Mouse (Mus musculus): ENCODE data around the gene Slit3. TPM values are rescaled to one million over a fixed set of nuclear protein-coding genes. Genes with fewer than 3 reads are reported as not detected.

Slit3 gene
- total and polyA plus RNA-seq, 3 experiments: 0.76 TPM; not detected in 2

- DNase-seq (ENCODE audit: low spot score) (no peak), ATAC-seq (ENCODE audit: extremely low read depth, insufficient number of reproducible peaks, low FRiP score, poor library complexity, severe bottlenecking) (no peak)
- Histone ChIP-seq H3K9me3 (replicated peaks) (peaks cover 58% of the 10 kb centered on the region), H3K4me3 (ENCODE audit: low read depth, low read length) (no peak overlapping the region), H3K36me3 (replicated peaks) (no peaks in the 10 kb centered on the region), H3K27me3 (ENCODE audit: insufficient read depth, low read length) (no peaks in the 10 kb centered on the region), H3K4me1 (ENCODE audit: insufficient read depth, low read depth, low read length) (no peaks in the 10 kb centered on the region)
- TF ChIP-seq GATA2 (IDR thresholded peaks at IDR 0.05; ENCODE audit: borderline replicate concordance, low read depth, low read length): no peak
- TF ChIP-seq TAL1 (conservative IDR thresholded peaks at IDR 0.05; ENCODE audit: low read depth, low read length): no peak
- TF ChIP-seq CTCF (IDR thresholded peaks at IDR 0.05; ENCODE audit: low read depth, low read length): no peak
- TF ChIP-seq GATA1 (IDR thresholded peaks at IDR 0.05; ENCODE audit: borderline replicate concordance, low read length): no peak
- no peak for TF ChIP-seq POLR2AphosphoS5 (IDR thresholded peaks at IDR 0.05; ENCODE audit: insufficient replicate concordance, low read depth, low read length)
Observed at GRCm38 (mm10) chr11:35136625-35137024, 15.6 kb downstream of the Slit3 start.

DNA sequence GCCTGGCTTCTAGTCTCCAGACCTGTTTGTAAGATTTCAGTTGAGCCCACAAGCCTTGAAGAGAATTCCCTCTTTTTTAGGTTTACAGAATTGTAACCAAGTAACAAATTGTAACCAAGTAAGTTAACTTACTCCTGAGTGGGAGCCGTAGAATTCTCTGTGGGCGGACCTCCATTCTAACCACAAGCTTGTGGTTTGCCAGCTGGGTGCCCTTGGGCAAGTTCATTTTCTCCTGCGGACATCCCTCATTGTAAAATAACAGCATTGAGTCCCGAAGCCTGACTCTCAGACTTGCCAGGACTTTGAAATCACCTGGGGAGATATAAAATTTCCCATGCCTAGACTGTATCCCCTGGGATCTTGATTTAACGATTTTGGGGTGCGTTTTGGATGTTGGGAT is 19.1 kb downstream of the Slit3 start:
- H3K4me1 ChIP-seq (ENCODE audit: insufficient read depth, low read depth, low read length): no peaks in the 10 kb centered on the region
- H3K9me3 ChIP-seq (replicated peaks): peaks cover 67% of the 10 kb centered on the region
- no peaks in the 10 kb centered on the region for H3K27me3 ChIP-seq (ENCODE audit: insufficient read depth, low read length)
- H3K4me3 ChIP-seq (ENCODE audit: low read depth, low read length): no peak overlapping the region
- TF ChIP-seq GATA1 (IDR thresholded peaks at IDR 0.05; ENCODE audit: borderline replicate concordance, low read length): no peak
- no peak for TF ChIP-seq POLR2AphosphoS5 (IDR thresholded peaks at IDR 0.05; ENCODE audit: insufficient replicate concordance, low read depth, low read length)
- TF ChIP-seq TAL1 (conservative IDR thresholded peaks at IDR 0.05; ENCODE audit: low read depth, low read length): no peak
- TF ChIP-seq CTCF (IDR thresholded peaks at IDR 0.05; ENCODE audit: low read depth, low read length): no peak
- no peak for TF ChIP-seq GATA2 (IDR thresholded peaks at IDR 0.05; ENCODE audit: borderline replicate concordance, low read depth, low read length)
- no peak for ATAC-seq (ENCODE audit: extremely low read depth, insufficient number of reproducible peaks, low FRiP score, poor library complexity, severe bottlenecking)
- no peak for DNase-seq (ENCODE audit: low spot score)
- no peaks in the 10 kb centered on the region for H3K36me3 ChIP-seq (replicated peaks)

DNA sequence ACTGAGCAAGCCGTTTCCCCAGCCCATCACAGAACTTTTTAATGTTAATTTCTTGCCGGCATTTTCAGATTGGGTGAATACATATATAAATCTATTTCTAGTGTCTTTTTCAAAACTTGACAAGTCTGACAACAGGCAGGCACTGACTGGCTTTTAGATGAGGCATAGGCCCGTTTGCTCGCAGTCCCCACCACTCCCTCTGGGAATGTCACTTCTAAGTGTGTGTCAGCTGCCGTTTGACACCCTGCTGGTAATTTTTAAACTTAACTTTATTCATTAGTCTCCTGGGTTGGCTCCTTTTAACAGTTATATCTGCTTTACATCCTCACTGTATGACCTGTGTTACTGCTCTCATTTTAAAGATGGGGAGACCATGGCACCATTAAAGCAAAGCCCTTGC is 21.2 kb downstream of the Slit3 start:
- DNase-seq (ENCODE audit: low spot score) (no peak), ATAC-seq (ENCODE audit: extremely low read depth, insufficient number of reproducible peaks, low FRiP score, poor library complexity, severe bottlenecking) (no peak)
- Histone ChIP-seq H3K36me3 (replicated peaks) (no peaks in the 10 kb centered on the region), H3K4me1 (ENCODE audit: insufficient read depth, low read depth, low read length) (no peaks in the 10 kb centered on the region), H3K9me3 (replicated peaks) (peaks cover 69% of the 10 kb centered on the region), H3K27me3 (ENCODE audit: insufficient read depth, low read length) (no peaks in the 10 kb centered on the region), H3K4me3 (ENCODE audit: low read depth, low read length) (no peak overlapping the region)
- no peak for TF ChIP-seq GATA1 (IDR thresholded peaks at IDR 0.05; ENCODE audit: borderline replicate concordance, low read length)
- TF ChIP-seq CTCF (IDR thresholded peaks at IDR 0.05; ENCODE audit: low read depth, low read length): no peak
- no peak for TF ChIP-seq GATA2 (IDR thresholded peaks at IDR 0.05; ENCODE audit: borderline replicate concordance, low read depth, low read length)
- TF ChIP-seq POLR2AphosphoS5 (IDR thresholded peaks at IDR 0.05; ENCODE audit: insufficient replicate concordance, low read depth, low read length): no peak
- no peak for TF ChIP-seq TAL1 (conservative IDR thresholded peaks at IDR 0.05; ENCODE audit: low read depth, low read length)

- Histone ChIP-seq H3K4me1 (ENCODE audit: insufficient read depth, low read depth, low read length) (no peaks in the 10 kb centered on the region), H3K9me3 (replicated peaks) (peaks cover 64% of the 10 kb centered on the region), H3K36me3 (replicated peaks) (no peaks in the 10 kb centered on the region), H3K4me3 (ENCODE audit: low read depth, low read length) (no peak overlapping the region), H3K27me3 (ENCODE audit: insufficient read depth, low read length) (no peaks in the 10 kb centered on the region)
- TF ChIP-seq GATA2 (IDR thresholded peaks at IDR 0.05; ENCODE audit: borderline replicate concordance, low read depth, low read length): no peak
- no peak for TF ChIP-seq TAL1 (conservative IDR thresholded peaks at IDR 0.05; ENCODE audit: low read depth, low read length)
- no peak for TF ChIP-seq CTCF (IDR thresholded peaks at IDR 0.05; ENCODE audit: low read depth, low read length)
- TF ChIP-seq POLR2AphosphoS5 (IDR thresholded peaks at IDR 0.05; ENCODE audit: insufficient replicate concordance, low read depth, low read length): no peak
- TF ChIP-seq GATA1 (IDR thresholded peaks at IDR 0.05; ENCODE audit: borderline replicate concordance, low read length): no peak
- DNase-seq (ENCODE audit: low spot score) (no peak), ATAC-seq (ENCODE audit: extremely low read depth, insufficient number of reproducible peaks, low FRiP score, poor library complexity, severe bottlenecking) (no peak)
Observed at GRCm38 (mm10) chr11:35142698-35143360, 21.8 kb downstream of the Slit3 start.

- Histone ChIP-seq H3K27me3 (ENCODE audit: insufficient read depth, low read length) (no peaks in the 10 kb centered on the region), H3K9me3 (replicated peaks) (peaks cover 69% of the 10 kb centered on the region), H3K4me3 (ENCODE audit: low read depth, low read length) (no peak overlapping the region), H3K4me1 (ENCODE audit: insufficient read depth, low read depth, low read length) (no peaks in the 10 kb centered on the region), H3K36me3 (replicated peaks) (no peaks in the 10 kb centered on the region)
- DNase-seq (ENCODE audit: low spot score) (no peak), ATAC-seq (ENCODE audit: extremely low read depth, insufficient number of reproducible peaks, low FRiP score, poor library complexity, severe bottlenecking) (no peak)
- TF ChIP-seq POLR2AphosphoS5 (IDR thresholded peaks at IDR 0.05; ENCODE audit: insufficient replicate concordance, low read depth, low read length): no peak
- no peak for TF ChIP-seq GATA1 (IDR thresholded peaks at IDR 0.05; ENCODE audit: borderline replicate concordance, low read length)
- no peak for TF ChIP-seq GATA2 (IDR thresholded peaks at IDR 0.05; ENCODE audit: borderline replicate concordance, low read depth, low read length)
- no peak for TF ChIP-seq CTCF (IDR thresholded peaks at IDR 0.05; ENCODE audit: low read depth, low read length)
- no peak for TF ChIP-seq TAL1 (conservative IDR thresholded peaks at IDR 0.05; ENCODE audit: low read depth, low read length)
Observed at GRCm38 (mm10) chr11:35147818-35148445, 26.9 kb downstream of the Slit3 start.

DNA sequence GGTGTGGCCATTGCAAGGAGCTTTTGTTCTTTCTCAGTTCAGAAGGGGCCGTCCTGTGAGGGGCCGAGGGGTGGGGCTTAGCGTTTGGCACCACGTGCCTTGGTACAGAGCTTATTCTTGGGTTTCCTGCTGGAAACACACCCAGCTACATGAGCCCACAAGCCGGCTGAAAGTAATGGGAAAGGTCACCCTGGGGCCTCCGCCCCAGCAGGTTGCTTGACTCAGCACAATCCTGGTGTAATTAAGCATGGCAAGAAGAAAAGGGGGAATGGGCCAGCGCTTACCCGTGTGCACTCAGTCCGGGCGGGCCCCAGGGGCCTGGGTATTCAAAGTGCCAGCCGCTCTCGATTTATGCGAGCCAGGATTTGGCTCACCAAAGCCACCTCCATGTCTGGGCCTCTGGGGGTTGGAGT is 30.5 kb downstream of the Slit3 start:
- H3K4me1 ChIP-seq (ENCODE audit: insufficient read depth, low read depth, low read length): no peaks in the 10 kb centered on the region
- no peak overlapping the region for H3K4me3 ChIP-seq (ENCODE audit: low read depth, low read length)
- no peak for TF ChIP-seq CTCF (IDR thresholded peaks at IDR 0.05; ENCODE audit: low read depth, low read length)
- TF ChIP-seq TAL1 (conservative IDR thresholded peaks at IDR 0.05; ENCODE audit: low read depth, low read length): no peak
- no peak for TF ChIP-seq POLR2AphosphoS5 (IDR thresholded peaks at IDR 0.05; ENCODE audit: insufficient replicate concordance, low read depth, low read length)
- TF ChIP-seq GATA1 (IDR thresholded peaks at IDR 0.05; ENCODE audit: borderline replicate concordance, low read length): no peak
- no peak for TF ChIP-seq GATA2 (IDR thresholded peaks at IDR 0.05; ENCODE audit: borderline replicate concordance, low read depth, low read length)
- peaks cover 66% of the 10 kb centered on the region for H3K9me3 ChIP-seq (replicated peaks)
- no peak for ATAC-seq (ENCODE audit: extremely low read depth, insufficient number of reproducible peaks, low FRiP score, poor library complexity, severe bottlenecking)
- H3K36me3 ChIP-seq (replicated peaks): no peaks in the 10 kb centered on the region
- no peak for DNase-seq (ENCODE audit: low spot score)
- no peaks in the 10 kb centered on the region for H3K27me3 ChIP-seq (ENCODE audit: insufficient read depth, low read length)

Data from G1E (cell line).